Mouse (Mus musculus) E14TG2a.4 (cell line): ENCODE measurements at regions not wholly inside any gene's neighbourhood (a gene's known extent, or its start where the extent isn't known, plus 50 kb on each side); places are given as distances from the start of the nearest gene placed in this dataset.

Experiments
- CTCF ChIP-seq: conservative IDR thresholded peaks from 2 replicates; pipeline ENCODE4 v1.5.1; 2014; ENCODE audit warnings: low read length
- NANOG ChIP-seq: IDR thresholded peaks from 2 replicates; pipeline ENCODE4 v1.6.1; 2014; ENCODE audit warnings: borderline replicate concordance, low read length, mixed read lengths
- POU5F1 ChIP-seq: IDR thresholded peaks from 2 replicates; pipeline ENCODE4 v1.6.1; 2014; ENCODE audit warnings: low read length, borderline replicate concordance

DNA sequence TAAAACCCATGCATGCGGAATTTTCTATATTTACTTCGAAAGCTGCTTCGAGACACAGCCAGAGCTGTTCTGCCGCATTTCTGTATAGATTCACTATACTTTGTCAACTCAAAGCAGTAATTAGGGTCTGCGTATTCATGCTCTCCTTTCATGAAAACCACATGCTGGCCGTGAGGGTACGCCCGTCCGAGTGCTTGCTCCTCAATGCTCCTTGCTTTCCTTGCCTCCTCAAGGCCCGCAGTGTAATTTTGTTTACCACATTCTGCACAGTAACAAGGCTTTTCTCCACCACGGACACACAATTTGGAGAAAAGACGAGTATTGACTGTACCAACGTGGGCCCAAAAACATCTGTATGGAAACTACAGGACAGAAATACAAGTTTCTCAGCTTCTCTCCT is 67.4 kb upstream of the Synm start:
- TF ChIP-seq CTCF (no peak), NANOG (no peak), POU5F1 (no peak)
